Mouse (Mus musculus) ES-Bruce4 (cell line): ENCODE results near the gene Tstd1.

Experiments used
- CTCF ChIP-seq: IDR thresholded peaks from one replicate; pipeline ENCODE4 v1.8.1; 2011; ENCODE audit warnings: low read depth, low read length
- EP300 ChIP-seq: IDR thresholded peaks from 2 replicates; pipeline ENCODE4 v1.6.1; 2011; ENCODE audit warnings: low read depth, low read length; ENCODE audit not compliant: insufficient read depth
- POLR2A ChIP-seq: IDR thresholded peaks from one replicate; pipeline ENCODE4 v1.8.1; 2011; ENCODE audit warnings: low read length; ENCODE audit not compliant: insufficient read depth

DNA sequence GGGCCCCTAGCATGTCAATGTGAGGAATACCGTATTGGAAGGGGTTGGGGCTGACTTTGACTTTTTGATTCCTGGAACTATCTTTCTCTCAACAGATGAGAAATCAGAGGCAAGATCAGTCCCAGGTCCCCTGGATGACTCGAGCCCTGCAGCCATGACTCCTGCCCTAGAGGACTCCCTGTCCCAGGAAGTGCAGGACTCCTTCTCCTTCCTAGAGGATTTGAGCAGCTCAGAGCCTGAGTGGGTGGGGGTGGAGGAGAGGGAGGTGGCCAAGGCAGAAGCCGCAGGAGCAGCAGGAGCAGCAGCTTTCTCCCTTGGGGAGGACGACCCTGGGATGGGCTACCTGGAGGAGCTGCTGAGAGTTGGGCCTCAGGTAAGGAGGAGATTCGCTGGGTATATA, 11.4 kb upstream of the Tstd1 start:
- TF ChIP-seq POLR2A = no peak
- TF ChIP-seq CTCF = no peak
- TF ChIP-seq EP300 = no peak
